Mouse (Mus musculus) CH12.LX (cell line): ENCODE results near the gene C1rl. TPM values are rescaled to one million over a fixed set of nuclear protein-coding genes. Genes with fewer than 3 reads are reported as not detected.

Experiments
- polyA plus RNA-seq: library from polyadenylated mRNA; unstranded; fragments of >175 nt; gene quantifications from 2 replicates; pipeline ENCODE4 v1.2.1, GENCODE M21; 2012; ENCODE audit warnings: low read depth; ENCODE audit not compliant: insufficient read length
- total RNA-seq, 2 experiments: library from RNA; depleted of rRNA; stranded (reverse); fragments of 300-350 nt in 1 of 2; fragments of >200 nt in 1 of 2; gene quantifications; 2 replicates each; pipeline ENCODE4 v1.2.3; 2012 to 2014

Gene C1rl
- total and polyA plus RNA-seq, 3 experiments = 0.59 to 2.4 (median 1.2) TPM

Other genes starting within 250 kb of the C1rl start
- not detected in 2 replicates for gene Cd163, start 188.5 kb upstream of the C1rl start, total RNA-seq (2012; rRNA removed)
- gene Cd163, start 188.5 kb upstream of the C1rl start, total RNA-seq (2014; rRNA removed) = not detected in 2 replicates
- not detected in 2 replicates for gene Cd163, start 188.5 kb upstream of the C1rl start, polyA plus RNA-seq
- 27.5 and 29.2 TPM in 2 replicates for gene Pex5, start 78.0 kb upstream of the C1rl start, total RNA-seq (2012; rRNA removed)
- 24.6 and 29.9 TPM in 2 replicates for gene Pex5, start 78.0 kb upstream of the C1rl start, total RNA-seq (2014; rRNA removed)
- 21.2 and 22.1 TPM in 2 replicates for gene Pex5, start 78.0 kb upstream of the C1rl start, polyA plus RNA-seq
- gene Clstn3, start 28.3 kb upstream of the C1rl start, total RNA-seq (2012; rRNA removed) = 17.2 and 17.7 TPM in 2 replicates
- gene Clstn3, start 28.3 kb upstream of the C1rl start, total RNA-seq (2014; rRNA removed) = 20.4 and 21.4 TPM in 2 replicates
- gene Clstn3, start 28.3 kb upstream of the C1rl start, polyA plus RNA-seq = 126 and 130 TPM in 2 replicates
- gene C1ra, start 19.3 kb downstream of the C1rl start, total RNA-seq (2012; rRNA removed) = 8.4 and 9.9 TPM in 2 replicates
- gene C1ra, start 19.3 kb downstream of the C1rl start, total RNA-seq (2014; rRNA removed) = 19.8 and 20.1 TPM in 2 replicates
- 21.9 TPM in 2 replicates for gene C1ra, start 19.3 kb downstream of the C1rl start, polyA plus RNA-seq
- gene C1s1, start 49.2 kb downstream of the C1rl start, total RNA-seq (2012; rRNA removed) = 0.55 and 0.80 TPM in 2 replicates
- gene C1s1, start 49.2 kb downstream of the C1rl start, total RNA-seq (2014; rRNA removed) = 1.3 and 1.8 TPM in 2 replicates
- 2.4 and 4.8 TPM in 2 replicates for gene C1s1, start 49.2 kb downstream of the C1rl start, polyA plus RNA-seq
- not detected in 2 replicates for gene C1rb, start 77.2 kb downstream of the C1rl start, total RNA-seq (2012; rRNA removed)
- gene C1rb, start 77.2 kb downstream of the C1rl start, total RNA-seq (2014; rRNA removed) = not detected in 2 replicates
- not detected in 2 replicates for gene C1rb, start 77.2 kb downstream of the C1rl start, polyA plus RNA-seq
- gene C1s2, start 143.0 kb downstream of the C1rl start, total RNA-seq (2012; rRNA removed) = 0.08 TPM in 1 of 2 replicates, not detected in the other
- gene C1s2, start 143.0 kb downstream of the C1rl start, total RNA-seq (2014; rRNA removed) = 0.08 and 0.18 TPM in 2 replicates
- 0.10 and 0.19 TPM in 2 replicates for gene C1s2, start 143.0 kb downstream of the C1rl start, polyA plus RNA-seq
- gene Lpcat3, start 169.9 kb downstream of the C1rl start, total RNA-seq (2012; rRNA removed) = 52.9 and 53.4 TPM in 2 replicates
- 68.0 and 77.0 TPM in 2 replicates for gene Lpcat3, start 169.9 kb downstream of the C1rl start, total RNA-seq (2014; rRNA removed)
- 86.9 and 113 TPM in 2 replicates for gene Lpcat3, start 169.9 kb downstream of the C1rl start, polyA plus RNA-seq
- gene Emg1, start 219.1 kb downstream of the C1rl start, total RNA-seq (2012; rRNA removed) = 352 and 439 TPM in 2 replicates
- 481 and 498 TPM in 2 replicates for gene Emg1, start 219.1 kb downstream of the C1rl start, total RNA-seq (2014; rRNA removed)
- gene Emg1, start 219.1 kb downstream of the C1rl start, polyA plus RNA-seq = 301 and 408 TPM in 2 replicates
- gene Phb2, start 219.2 kb downstream of the C1rl start, total RNA-seq (2012; rRNA removed) = 440 and 578 TPM in 2 replicates
- gene Phb2, start 219.2 kb downstream of the C1rl start, total RNA-seq (2014; rRNA removed) = 380 and 405 TPM in 2 replicates
- 623 and 694 TPM in 2 replicates for gene Phb2, start 219.2 kb downstream of the C1rl start, polyA plus RNA-seq
- 247 and 283 TPM in 2 replicates for gene Ptpn6, start 245.6 kb downstream of the C1rl start, total RNA-seq (2012; rRNA removed)
- 300 and 327 TPM in 2 replicates for gene Ptpn6, start 245.6 kb downstream of the C1rl start, total RNA-seq (2014; rRNA removed)
- gene Ptpn6, start 245.6 kb downstream of the C1rl start, polyA plus RNA-seq = 585 and 814 TPM in 2 replicates
- gene Grcc10, start 248.3 kb downstream of the C1rl start, total RNA-seq (2012; rRNA removed) = 146 and 197 TPM in 2 replicates
- 59.3 and 64.3 TPM in 2 replicates for gene Grcc10, start 248.3 kb downstream of the C1rl start, total RNA-seq (2014; rRNA removed)
- 88.4 and 93.7 TPM in 2 replicates for gene Grcc10, start 248.3 kb downstream of the C1rl start, polyA plus RNA-seq